Comparison of ENCODE assay signal across 8 mouse cellular contexts in genomic region chr7:25221102-25221883, GRCm38 (mm10). TPM values are rescaled to one million over a fixed set of nuclear protein-coding genes. Genes with fewer than 3 reads are reported as not detected.
DNase-seq lines count a peak whose midpoint lies in the region; ATAC-seq lines count a peak whose summit lies in the region.

Zfp526 (plus strand) TSS chr7:25221425.

- H3K9me3 ChIP-seq in hindbrain, embryonic 15.5 days = no peaks in the 10 kb centered on the region

- H3K27me3 ChIP-seq in hindbrain, embryonic 15.5 days = no peaks in the 10 kb centered on the region

- H3K36me3 ChIP-seq in hindbrain, embryonic 15.5 days = peaks cover 28% of the 10 kb centered on the region

- under 1% methylated on average over 44 of the region's 45 CpGs for WGBS in hindbrain, embryonic 15.5 days

- H3K27ac ChIP-seq in hindbrain, embryonic 15.5 days (replicated peaks) = peak within 1 kb of the TSS; percentile 90

- peak; percentile 99 for DNase-seq in R1 (ENCODE audit: low read depth, low spot score)
- DNase-seq in cerebellum, postnatal 25 days = peak; percentile 96 to 98
- DNase-seq in frontal cortex, postnatal 36 days (ENCODE audit: low spot score in 2 of 2) = peak; percentile 97 to 98
- peak; percentile 97 for DNase-seq in left cerebral cortex, adult 11 months (ENCODE audit: low spot score)
- DNase-seq in lung, postnatal 4 days = peak; percentile 98 to 99
- DNase-seq in retina, postnatal 7 days (ENCODE audit: low read depth, low spot score) = peak; percentile 98
- DNase-seq in urinary bladder, adult 2 months (ENCODE audit: low spot score) = peak; percentile 91

- ATAC-seq in hindbrain, embryonic 15.5 days (ENCODE audit: low FRiP score, low read depth) = peak; percentile 96

- H3K9ac ChIP-seq in hindbrain, embryonic 15.5 days = peak within 1 kb of the TSS; percentile 54

- H3K4me2 ChIP-seq in hindbrain, embryonic 15.5 days = peak within 1 kb of the TSS; percentile 97

- H3K4me3 ChIP-seq in hindbrain, embryonic 15.5 days = peak within 1 kb of the TSS; percentile 56

- peaks cover 39% of the 10 kb centered on the region for H3K4me1 ChIP-seq in hindbrain, embryonic 15.5 days (replicated peaks)

RNA-seq across cellular contexts. Expression of gene Zfp526, which starts in this region (rescaled TPM):
- 1.6 and 2.1 TPM in 2 replicates for polyA plus RNA-seq in hindbrain, embryonic 15.5 days (2015; fragmentation: Nextera tagmentation; extraction: Ambion mirVana)
- polyA plus RNA-seq in urinary bladder, adult 2 months (2012; rRNA removed) = 6.9 and 9.3 TPM in 2 replicates

Comparison
In these comparisons a context has a peak if more than half of its experiments do, and no peak if none do; other contexts are left out.
1. Peak in every context shown above with its lines: DNase-seq, ATAC-seq, H3K4me3 ChIP-seq and H3K27ac ChIP-seq.